Mouse (Mus musculus): Measurements from ENCODE around the gene Scn4a. TPM values are rescaled to one million over a fixed set of nuclear protein-coding genes. Genes with fewer than 3 reads are reported as not detected.
A peak's percentile ranks its signal among the peaks of the same experiment; 100 is the strongest.

The Scn4a gene
- polyA plus RNA-seq, 1 experiment from 2014 or later: not detected

DNA sequence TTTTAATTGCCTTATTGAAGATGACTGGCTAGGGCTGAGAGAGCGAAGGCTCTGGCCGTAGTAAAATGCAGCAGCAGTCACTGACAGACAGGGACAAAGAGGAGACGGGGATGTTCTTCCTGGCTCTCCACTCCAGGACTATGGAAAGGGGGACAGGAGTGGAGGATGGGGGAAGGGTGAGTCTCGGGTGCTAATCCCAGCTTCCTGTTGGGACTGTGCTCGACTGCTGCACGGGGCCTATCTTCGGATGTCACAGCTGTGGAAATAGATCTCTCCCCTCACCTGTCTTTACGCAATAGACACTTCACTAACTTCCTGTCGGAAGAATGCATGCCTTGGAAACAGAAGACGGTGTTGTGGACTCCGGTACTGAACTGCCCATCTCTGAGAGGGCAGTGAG is 20.9 kb upstream of the Scn4a start:
- Histone ChIP-seq H3K4me1 (ENCODE audit: control insufficient read depth, insufficient read depth, low read length) (no peaks in the 10 kb centered on the region), H3K4me3 (ENCODE audit: low read depth, low read length) (no peak overlapping the region), H3K9me3 (ENCODE audit: control insufficient read depth, low read length) (no peaks in the 10 kb centered on the region), H3K36me3 (ENCODE audit: control insufficient read depth, insufficient read depth, low read length) (no peaks in the 10 kb centered on the region), H3K27me3 (ENCODE audit: control insufficient read depth, insufficient read depth, low read length) (no peaks in the 10 kb centered on the region), H3K27ac (ENCODE audit: low read depth, low read length) (no peak overlapping the region), H3K9ac (ENCODE audit: low read length) (no peak overlapping the region), H3K4me2 (no peak overlapping the region)
- 62% methylated on average over 11 of the region's 11 CpGs for WGBS
- DNase-seq (ENCODE audit: low spot score, missing footprints): no peak
- ATAC-seq (ENCODE audit: low FRiP score): no peak

DNA sequence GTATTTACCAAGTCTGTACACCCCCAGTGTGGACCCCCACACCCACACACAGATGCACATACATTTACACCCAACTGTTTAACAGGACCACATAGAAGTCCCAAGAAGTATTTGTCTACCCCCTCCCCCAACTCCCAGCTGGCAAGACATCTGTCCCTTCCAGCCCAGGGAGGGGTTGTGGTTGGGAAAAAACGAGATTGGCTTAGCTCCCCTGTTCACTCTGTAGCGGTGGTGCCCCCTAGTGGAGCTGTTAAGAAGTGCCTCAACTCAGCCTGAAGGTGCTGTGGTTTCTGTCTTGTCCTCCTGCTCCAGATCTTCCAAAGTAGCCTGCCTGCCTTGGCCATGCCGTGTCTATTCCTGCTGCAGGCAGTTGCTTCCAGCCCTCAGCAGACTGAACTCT is 13.2 kb upstream of the Scn4a start:
- WGBS: 10% methylated on average over 3 of the region's 3 CpGs
- Histone ChIP-seq H3K4me1 (ENCODE audit: control insufficient read depth, insufficient read depth, low read length) (peaks cover 10% of the 10 kb centered on the region), H3K9me3 (ENCODE audit: control insufficient read depth, low read length) (no peaks in the 10 kb centered on the region), H3K4me2 (no peak overlapping the region), H3K27me3 (ENCODE audit: control insufficient read depth, insufficient read depth, low read length) (no peaks in the 10 kb centered on the region), H3K36me3 (ENCODE audit: control insufficient read depth, insufficient read depth, low read length) (no peaks in the 10 kb centered on the region), H3K4me3 (ENCODE audit: low read depth, low read length) (no peak overlapping the region), H3K27ac (ENCODE audit: low read depth, low read length) (no peak overlapping the region), H3K9ac (ENCODE audit: low read length) (no peak overlapping the region)
- ATAC-seq (ENCODE audit: low FRiP score) (peak; percentile 52), DNase-seq (ENCODE audit: low spot score, missing footprints) (peak; percentile 97)

DNA sequence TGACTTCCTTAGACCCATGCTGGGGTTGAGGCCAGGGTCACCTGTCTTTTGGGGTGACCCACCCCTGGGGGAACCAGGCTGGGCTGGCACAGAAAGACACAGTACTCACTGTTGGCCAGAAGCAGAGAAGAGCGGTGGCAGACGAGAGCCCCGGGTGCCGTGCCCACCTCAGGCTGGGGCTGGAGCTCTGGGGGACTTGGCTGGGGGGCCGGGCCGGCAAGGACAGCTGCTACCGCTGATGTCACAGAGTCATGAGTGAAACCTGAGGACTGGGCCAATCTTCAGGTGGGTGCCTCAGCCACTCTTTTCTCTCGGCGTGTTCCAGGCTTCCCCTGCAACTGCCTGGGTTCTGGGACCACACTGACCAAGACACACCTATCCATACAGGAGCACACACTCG is 12.3 kb upstream of the Scn4a start, which contains the start of gene Prr29:
TSS of gene Prr29 (plus strand) at position 107 of the 400 bp plus-strand sequence.
- ATAC-seq (ENCODE audit: low FRiP score) (no peak), DNase-seq (ENCODE audit: low spot score, missing footprints) (no peak)
- Histone ChIP-seq H3K4me3 (ENCODE audit: low read depth, low read length) (no peak within 1 kb of the TSS), H3K27me3 (ENCODE audit: control insufficient read depth, insufficient read depth, low read length) (no peaks in the 10 kb centered on the region), H3K9ac (ENCODE audit: low read length) (peak within 1 kb of the TSS; percentile 11; the same call in 1 of the 2 replicates), H3K4me1 (ENCODE audit: control insufficient read depth, insufficient read depth, low read length) (peaks cover 10% of the 10 kb centered on the region), H3K27ac (ENCODE audit: low read depth, low read length) (no peak within 1 kb of the TSS), H3K9me3 (ENCODE audit: control insufficient read depth, low read length) (no peaks in the 10 kb centered on the region), H3K36me3 (ENCODE audit: control insufficient read depth, insufficient read depth, low read length) (no peaks in the 10 kb centered on the region), H3K4me2 (peak within 1 kb of the TSS; percentile 10; the same call in 1 of the 2 replicates)
- 71% methylated on average over 10 of the region's 10 CpGs for WGBS

DNA sequence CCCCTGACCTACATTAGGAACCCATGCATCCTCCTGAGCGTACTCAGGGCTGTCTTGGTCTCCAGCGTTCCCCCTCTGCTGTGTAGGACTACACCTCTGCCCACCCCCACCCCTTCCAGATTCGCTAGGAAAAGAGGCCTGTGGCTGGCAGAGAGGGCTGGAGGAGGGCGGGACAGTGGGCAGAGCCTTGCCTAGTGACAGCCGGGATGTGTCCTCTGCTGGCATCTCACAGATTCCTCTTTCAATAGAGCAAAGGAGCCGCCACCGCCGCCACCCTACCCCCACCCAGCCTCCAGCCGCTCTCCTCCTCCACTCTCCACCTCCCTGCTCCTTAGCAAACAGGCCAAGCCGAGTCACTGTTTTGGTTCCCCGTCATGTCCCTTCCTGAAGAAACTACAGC is 11.6 kb upstream of the Scn4a start:
- ATAC-seq (ENCODE audit: low FRiP score) (peak; percentile 62), DNase-seq (ENCODE audit: low spot score, missing footprints) (peak; percentile 89)
- no peak overlapping the region for H3K4me3 ChIP-seq (ENCODE audit: low read depth, low read length)

DNA sequence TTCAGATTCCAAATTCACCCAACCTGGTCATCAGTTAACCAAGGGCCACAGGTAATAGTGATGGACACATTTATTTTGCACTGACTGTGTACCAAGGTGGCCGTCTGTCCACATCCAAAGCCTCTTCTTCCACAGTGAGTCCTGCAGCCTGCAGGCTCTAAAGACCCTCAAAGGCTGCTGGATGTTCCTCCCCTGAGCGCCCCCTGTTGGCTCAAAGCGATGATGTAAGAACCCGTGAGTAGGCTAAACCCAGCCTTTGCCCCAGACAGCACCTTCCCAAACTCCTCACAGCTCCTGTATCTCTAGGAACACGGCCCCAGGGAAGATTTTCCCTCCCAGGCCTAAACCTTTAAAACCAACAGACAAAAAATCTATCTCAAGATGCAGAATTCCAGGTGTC is 6.3 kb upstream of the Scn4a start:
- WGBS: 13% methylated on average over 5 of the region's 5 CpGs
- H3K27ac ChIP-seq (ENCODE audit: low read depth, low read length): no peak overlapping the region
- H3K27me3 ChIP-seq (ENCODE audit: control insufficient read depth, insufficient read depth, low read length): no peaks in the 10 kb centered on the region
- H3K4me2 ChIP-seq: no peak overlapping the region
- no peak for DNase-seq (ENCODE audit: low spot score, missing footprints)
- H3K4me3 ChIP-seq (ENCODE audit: low read depth, low read length): no peak overlapping the region
- no peaks in the 10 kb centered on the region for H3K9me3 ChIP-seq (ENCODE audit: control insufficient read depth, low read length)
- H3K9ac ChIP-seq (ENCODE audit: low read length): no peak overlapping the region
- no peaks in the 10 kb centered on the region for H3K36me3 ChIP-seq (ENCODE audit: control insufficient read depth, insufficient read depth, low read length)
- no peak for ATAC-seq (ENCODE audit: low FRiP score)
- H3K4me1 ChIP-seq (ENCODE audit: control insufficient read depth, insufficient read depth, low read length): no peaks in the 10 kb centered on the region

More for the DNA sequence above, 11.6 kb upstream of the Scn4a start:
- Histone ChIP-seq H3K36me3 (ENCODE audit: control insufficient read depth, insufficient read depth, low read length) (no peaks in the 10 kb centered on the region), H3K9me3 (ENCODE audit: control insufficient read depth, low read length) (no peaks in the 10 kb centered on the region), H3K4me1 (ENCODE audit: control insufficient read depth, insufficient read depth, low read length) (peaks cover 10% of the 10 kb centered on the region), H3K27me3 (ENCODE audit: control insufficient read depth, insufficient read depth, low read length) (no peaks in the 10 kb centered on the region), H3K4me2 (peak overlapping the region; percentile 10; the same call in 1 of the 2 replicates), H3K27ac (ENCODE audit: low read depth, low read length) (no peak overlapping the region), H3K9ac (ENCODE audit: low read length) (peak overlapping the region; percentile 11; the same call in 1 of the 2 replicates)
- 6% methylated on average over 10 of the region's 11 CpGs for WGBS

DNA sequence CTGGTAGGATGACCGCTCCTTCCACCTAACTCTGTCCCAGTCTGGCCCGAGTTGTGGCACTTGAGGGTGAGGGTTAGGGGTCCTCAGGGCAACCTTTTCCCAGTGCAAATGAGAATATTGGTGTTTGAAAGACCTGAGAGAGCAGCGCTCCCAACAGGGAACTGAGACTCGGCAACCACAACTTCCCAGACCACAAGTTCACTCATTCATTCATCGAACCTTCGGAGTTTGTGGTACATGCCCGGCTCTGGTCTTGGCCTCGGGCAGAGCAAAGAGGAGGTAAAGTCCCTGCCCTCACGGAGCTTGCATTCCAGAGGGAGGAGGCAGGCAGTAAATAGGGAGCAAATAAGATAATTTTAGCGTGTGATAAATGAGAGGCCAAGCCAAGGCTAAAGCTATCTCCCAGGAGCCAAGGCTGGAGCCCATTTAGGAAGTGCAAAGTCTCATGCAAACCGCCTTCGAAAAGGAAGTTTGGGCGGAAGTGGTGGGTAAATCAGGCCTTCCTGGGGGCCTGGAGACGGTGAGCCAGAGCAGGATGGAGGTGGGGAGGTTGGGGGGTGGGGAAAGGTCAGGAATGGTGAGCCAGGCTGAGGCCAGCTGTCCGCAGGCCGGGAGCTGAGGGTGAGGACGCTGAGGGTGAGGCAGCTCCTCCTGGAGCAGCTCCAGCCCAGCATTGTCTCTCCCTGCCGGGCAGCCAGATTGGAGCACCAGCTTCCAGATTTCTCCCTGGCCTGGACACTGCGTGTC is 2.5 kb upstream of the Scn4a start:
- DNase-seq (ENCODE audit: low spot score, missing footprints): no peak

DNA sequence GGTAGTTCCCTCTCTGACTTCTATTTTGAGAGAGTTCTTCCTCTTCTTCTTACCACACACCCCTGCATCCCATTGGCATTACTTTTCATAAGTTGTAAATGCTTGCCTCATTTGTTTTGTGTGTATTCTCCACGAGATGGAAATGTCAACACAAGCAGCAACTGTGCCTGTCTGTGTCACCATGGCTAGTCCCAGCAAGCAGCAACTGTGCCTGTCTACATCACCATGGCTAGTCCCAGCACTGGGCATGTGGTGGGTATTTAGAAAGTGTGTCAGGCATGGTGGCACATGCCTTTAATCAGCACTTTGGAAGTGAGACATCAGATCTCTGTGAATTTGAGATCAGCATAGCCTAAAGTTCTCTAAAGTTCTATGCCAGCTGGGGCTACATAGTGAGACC is 1.1 kb upstream of the Scn4a start:
- WGBS: 53% methylated on average over 1 of the region's 1 CpGs
- no peaks in the 10 kb centered on the region for H3K27me3 ChIP-seq (ENCODE audit: control insufficient read depth, insufficient read depth, low read length)
- DNase-seq (ENCODE audit: low spot score, missing footprints) (no peak), ATAC-seq (ENCODE audit: low FRiP score) (no peak)
- H3K4me2 ChIP-seq: no peak overlapping the region
- H3K36me3 ChIP-seq (ENCODE audit: control insufficient read depth, insufficient read depth, low read length): no peaks in the 10 kb centered on the region
- no peaks in the 10 kb centered on the region for H3K4me1 ChIP-seq (ENCODE audit: control insufficient read depth, insufficient read depth, low read length)
- H3K9ac ChIP-seq (ENCODE audit: low read length): no peak overlapping the region
- no peaks in the 10 kb centered on the region for H3K9me3 ChIP-seq (ENCODE audit: control insufficient read depth, low read length)
- H3K27ac ChIP-seq (ENCODE audit: low read depth, low read length): no peak overlapping the region
- H3K4me3 ChIP-seq (ENCODE audit: low read depth, low read length): no peak overlapping the region

More for the DNA sequence above, 2.5 kb upstream of the Scn4a start:
- Histone ChIP-seq H3K27me3 (ENCODE audit: control insufficient read depth, insufficient read depth, low read length) (no peaks in the 10 kb centered on the region), H3K9ac (ENCODE audit: low read length) (no peak overlapping the region), H3K4me2 (no peak overlapping the region), H3K4me3 (ENCODE audit: low read depth, low read length) (no peak overlapping the region), H3K36me3 (ENCODE audit: control insufficient read depth, insufficient read depth, low read length) (no peaks in the 10 kb centered on the region), H3K4me1 (ENCODE audit: control insufficient read depth, insufficient read depth, low read length) (no peaks in the 10 kb centered on the region), H3K9me3 (ENCODE audit: control insufficient read depth, low read length) (no peaks in the 10 kb centered on the region), H3K27ac (ENCODE audit: low read depth, low read length) (no peak overlapping the region)
- no peak for ATAC-seq (ENCODE audit: low FRiP score)
- WGBS: 75% methylated on average over 19 of the region's 19 CpGs

DNA sequence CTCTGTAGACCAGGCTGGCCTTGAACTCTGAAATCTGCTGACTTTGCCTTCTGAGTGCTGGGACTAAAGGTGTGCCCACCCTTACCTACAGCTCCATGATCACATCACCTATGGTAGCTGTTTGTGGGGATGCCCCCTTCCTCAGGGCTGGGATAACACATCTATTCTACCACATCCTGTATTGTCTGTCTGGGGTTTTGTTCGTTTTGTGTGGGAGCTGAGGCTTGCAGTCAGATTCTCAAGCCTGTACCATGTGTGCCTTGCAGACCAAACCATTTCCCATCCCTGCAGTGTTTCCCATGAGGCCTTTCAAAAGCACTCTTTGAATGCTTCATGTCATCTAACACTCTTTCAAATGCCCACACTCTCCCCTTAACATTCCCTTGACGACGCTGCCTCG is 1.1 kb downstream of the Scn4a start:
- DNase-seq (ENCODE audit: low spot score, missing footprints): no peak

DNA sequence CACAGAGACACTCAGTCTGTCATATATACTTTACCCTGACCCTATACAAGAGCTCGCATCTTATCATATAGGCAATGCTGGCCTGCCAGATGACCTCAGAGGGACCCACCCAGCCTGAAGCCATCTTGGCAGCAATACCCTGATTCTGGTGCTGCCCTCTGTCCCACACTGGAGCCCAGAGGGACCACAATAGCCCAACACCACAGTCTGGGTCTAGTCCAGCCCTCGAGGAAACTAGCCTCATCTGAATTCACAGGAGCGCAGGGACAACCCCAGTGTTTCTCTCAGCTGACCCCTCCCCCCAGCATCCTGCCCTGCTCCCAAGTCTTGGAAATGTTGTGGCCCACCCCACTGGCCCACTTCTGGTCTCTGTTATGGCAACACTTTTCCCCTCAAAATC is 1.8 kb downstream of the Scn4a start:
- H3K4me2 ChIP-seq: no peak overlapping the region
- no peaks in the 10 kb centered on the region for H3K4me1 ChIP-seq (ENCODE audit: control insufficient read depth, insufficient read depth, low read length)
- no peaks in the 10 kb centered on the region for H3K9me3 ChIP-seq (ENCODE audit: control insufficient read depth, low read length)
- no peak overlapping the region for H3K9ac ChIP-seq (ENCODE audit: low read length)
- no peaks in the 10 kb centered on the region for H3K27me3 ChIP-seq (ENCODE audit: control insufficient read depth, insufficient read depth, low read length)
- no peak overlapping the region for H3K4me3 ChIP-seq (ENCODE audit: low read depth, low read length)
- ATAC-seq (ENCODE audit: low FRiP score) (no peak), DNase-seq (ENCODE audit: low spot score, missing footprints) (no peak)
- H3K27ac ChIP-seq (ENCODE audit: low read depth, low read length): no peak overlapping the region
- H3K36me3 ChIP-seq (ENCODE audit: control insufficient read depth, insufficient read depth, low read length): no peaks in the 10 kb centered on the region
- 63% methylated on average over 3 of the region's 3 CpGs for WGBS

More for the DNA sequence above, 1.1 kb downstream of the Scn4a start:
- Histone ChIP-seq H3K4me3 (ENCODE audit: low read depth, low read length) (no peak overlapping the region), H3K36me3 (ENCODE audit: control insufficient read depth, insufficient read depth, low read length) (no peaks in the 10 kb centered on the region), H3K4me1 (ENCODE audit: control insufficient read depth, insufficient read depth, low read length) (no peaks in the 10 kb centered on the region), H3K4me2 (no peak overlapping the region), H3K9me3 (ENCODE audit: control insufficient read depth, low read length) (no peaks in the 10 kb centered on the region), H3K27me3 (ENCODE audit: control insufficient read depth, insufficient read depth, low read length) (no peaks in the 10 kb centered on the region), H3K27ac (ENCODE audit: low read depth, low read length) (no peak overlapping the region), H3K9ac (ENCODE audit: low read length) (no peak overlapping the region)
- whole genome bisulfite sequencing: 80% methylated on average over 4 of the region's 4 CpGs
- no peak for ATAC-seq (ENCODE audit: low FRiP score)
